ENCODE assay signal across 16 mouse cellular contexts in genomic region chr8:70513441-70513840, GRCm38 (mm10). TPM values are rescaled to one million over a fixed set of nuclear protein-coding genes. Genes with fewer than 3 reads are reported as not detected.
A peak's percentile ranks its signal among the peaks of the same experiment; 100 is the strongest.
DNase-seq lines count a peak whose midpoint lies in the region; ATAC-seq and TF ChIP-seq lines count a peak whose summit lies in the region.
"Had no signal": no experiment of that assay in that cellular context is flagged by ENCODE, and none has a peak within 500 bp of the region (broad histone marks: within the 10 kb centered on the region; RNA-seq: fewer than 3 reads in every experiment).

No protein-coding gene starts in this region.

- H3K9me3 ChIP-seq in liver, embryonic 12.5 days (replicated peaks) = no peaks in the 10 kb centered on the region
- H3K9me3 ChIP-seq in liver, postnatal 0 days (ENCODE audit: low read length) = no peaks in the 10 kb centered on the region
- no peaks in the 10 kb centered on the region for H3K9me3 ChIP-seq in MEL (replicated peaks; ENCODE audit: insufficient read depth, low read length)
- no peaks in the 10 kb centered on the region for H3K9me3 ChIP-seq in forebrain, embryonic 10.5 days
- H3K9me3 ChIP-seq: hindbrain, embryonic 15.5 days; liver, embryonic 15.5 days; neural tube, embryonic 13.5 days had no signal

- intact Hi-C loops in gastrocnemius, adult 2 months (cut with DNase I) = no loop called here

- peaks cover 41% of the 10 kb centered on the region for H3K4me1 ChIP-seq in liver, embryonic 12.5 days
- H3K4me1 ChIP-seq in liver, postnatal 0 days (ENCODE audit: insufficient read depth) = peaks cover 23% of the 10 kb centered on the region
- peaks cover 6 to 31% of the 10 kb centered on the region in 2 experiments for H3K4me1 ChIP-seq in MEL (ENCODE audit: control insufficient read depth in 1 of 2, insufficient read depth in 2 of 2, low read length in 2 of 2)
- H3K4me1 ChIP-seq in forebrain, embryonic 10.5 days = peaks cover 31% of the 10 kb centered on the region

- TF ChIP-seq RAD21 in MEL (IDR thresholded peaks at IDR 0.05; ENCODE audit: low read depth, low read length) = no peak

- peaks cover 24% of the 10 kb centered on the region for H3K79me2 ChIP-seq in MEL (ENCODE audit: control insufficient read depth, insufficient read depth, low read length, poor library complexity)

- no peak overlapping the region for H3K27ac ChIP-seq in gastrocnemius, adult 2 months
- peak overlapping the region; percentile 98; the same call in 1 of the 2 replicates for H3K27ac ChIP-seq in liver, embryonic 12.5 days
- no peak overlapping the region for H3K27ac ChIP-seq in liver, postnatal 0 days (ENCODE audit: low read depth)
- peak overlapping the region; percentile 14; the same call in 1 of the 2 replicates for H3K27ac ChIP-seq in MEL (ENCODE audit: control insufficient read depth, low read depth, low read length)
- no peak overlapping the region for H3K27ac ChIP-seq in forebrain, embryonic 10.5 days
- H3K27ac ChIP-seq: hindbrain, embryonic 15.5 days; liver, embryonic 15.5 days; neural tube, embryonic 13.5 days had no signal

- H3K9ac ChIP-seq in liver, embryonic 12.5 days = no peak overlapping the region
- no peak overlapping the region for H3K9ac ChIP-seq in liver, postnatal 0 days (replicated peaks)
- no peak overlapping the region for H3K9ac ChIP-seq in MEL (ENCODE audit: control insufficient read depth, low read depth, low read length, poor library complexity, severe bottlenecking)
- H3K9ac ChIP-seq: hindbrain, embryonic 15.5 days; liver, embryonic 15.5 days; neural tube, embryonic 13.5 days had no signal

- no peak for TF ChIP-seq POLR2A in MEL (IDR thresholded peaks at IDR 0.05; ENCODE audit: control insufficient read depth in 1 of 2, insufficient read depth in 1 of 2, low read depth in 1 of 2, low read length in 2 of 2, poor library complexity in 1 of 2)

- peak; percentile 39 for DNase-seq in gastrocnemius, adult 2 months
- no peak for DNase-seq in gastrocnemius, postnatal 10 days
- DNase-seq in liver, postnatal 0 days = no peak
- DNase-seq in MEL (ENCODE audit: low read depth, low spot score) = peak; percentile 59
- peak; percentile 83 for DNase-seq in adrenal gland, postnatal 25 days
- no peak for DNase-seq in cerebellum, adult 8-10 months
- DNase-seq in forebrain, embryonic 10.5 days (ENCODE audit: extremely low spot score, low spot score) = no peak
- DNase-seq: cerebellum, adult 11-12 months; kidney, adult 8-10 months; thymus, adult 18-20 months had no signal

- H3K36me3 ChIP-seq in liver, embryonic 12.5 days = peaks cover 66% of the 10 kb centered on the region
- peaks cover 36% of the 10 kb centered on the region for H3K36me3 ChIP-seq in liver, postnatal 0 days (replicated peaks; ENCODE audit: insufficient read depth, low read length)
- H3K36me3 ChIP-seq in MEL (ENCODE audit: control insufficient read depth in 1 of 2, insufficient read depth in 2 of 2, low read length in 2 of 2) = peaks cover 5 to 25% of the 10 kb centered on the region in 2 experiments
- peaks cover 72% of the 10 kb centered on the region for H3K36me3 ChIP-seq in forebrain, embryonic 10.5 days (replicated peaks)

- TF ChIP-seq CTCF in gastrocnemius, adult 2 months (IDR thresholded peaks at IDR 0.05) = no peak
- no peak for TF ChIP-seq CTCF in liver, postnatal 0 days (IDR thresholded peaks at IDR 0.05; ENCODE audit: low read depth)
- no peak for TF ChIP-seq CTCF in MEL (IDR thresholded peaks at IDR 0.05 in 2 of 3, conservative IDR thresholded peaks at IDR 0.05 in 1 of 3; ENCODE audit: control insufficient read depth in 1 of 3, insufficient read depth in 1 of 3, low read depth in 2 of 3, low read length in 3 of 3, poor library complexity in 1 of 3, severe bottlenecking in 1 of 3)

- no peak for ATAC-seq in liver, embryonic 12.5 days
- ATAC-seq in liver, postnatal 0 days = no peak
- ATAC-seq: forebrain, embryonic 16.5 days had no signal

- H3K4me2 ChIP-seq in liver, embryonic 12.5 days = no peak overlapping the region
- no peak overlapping the region for H3K4me2 ChIP-seq in liver, postnatal 0 days (ENCODE audit: low read depth, low read length)
- H3K4me2 ChIP-seq: hindbrain, embryonic 15.5 days; liver, embryonic 15.5 days; neural tube, embryonic 13.5 days had no signal

- 74% methylated on average over 2 of the region's 2 CpGs for WGBS in liver, embryonic 12.5 days (ENCODE audit: insufficient replicate concordance)
- 64% methylated on average over 2 of the region's 2 CpGs for WGBS in liver, postnatal 0 days (ENCODE audit: insufficient replicate concordance)
- WGBS in forebrain, embryonic 10.5 days = 94% methylated on average over 2 of the region's 2 CpGs

- TF ChIP-seq EP300 in liver, postnatal 0 days (IDR thresholded peaks at IDR 0.05; ENCODE audit: low read depth) = no peak
- no peak for TF ChIP-seq EP300 in MEL (IDR thresholded peaks at IDR 0.05; ENCODE audit: low read depth in 1 of 2, low read length in 2 of 2)

- no peaks in the 10 kb centered on the region for H3K27me3 ChIP-seq in liver, embryonic 12.5 days (replicated peaks)
- no peaks in the 10 kb centered on the region for H3K27me3 ChIP-seq in liver, postnatal 0 days (ENCODE audit: insufficient read depth, low read length)
- H3K27me3 ChIP-seq in MEL (ENCODE audit: control insufficient read depth in 1 of 2, insufficient read depth in 2 of 2, low read length in 2 of 2) = no peaks in the 10 kb centered on the region
- H3K27me3 ChIP-seq in forebrain, embryonic 10.5 days (ENCODE audit: poor library complexity, severe bottlenecking) = no peaks in the 10 kb centered on the region
- H3K27me3 ChIP-seq: hindbrain, embryonic 15.5 days; liver, embryonic 15.5 days; neural tube, embryonic 13.5 days had no signal

- no peak overlapping the region for H3K4me3 ChIP-seq in gastrocnemius, adult 2 months
- H3K4me3 ChIP-seq in liver, embryonic 12.5 days = no peak overlapping the region
- H3K4me3 ChIP-seq in liver, postnatal 0 days (ENCODE audit: low read depth, low read length) = no peak overlapping the region
- H3K4me3 ChIP-seq in MEL (ENCODE audit: control insufficient read depth in 1 of 2, insufficient read depth in 1 of 2, low read depth in 2 of 2, low read length in 2 of 2) = no peak overlapping the region
- H3K4me3 ChIP-seq in forebrain, embryonic 10.5 days = no peak overlapping the region
- H3K4me3 ChIP-seq: hindbrain, embryonic 15.5 days; liver, embryonic 15.5 days; neural tube, embryonic 13.5 days had no signal

RNA-seq across cellular contexts. Expression of gene Uba52, which starts 2.8 kb away (rescaled TPM):
- total RNA-seq in gastrocnemius, adult 2 months (2021) = 100 to 1,000 TPM; 777 to 924 TPM
- total RNA-seq in gastrocnemius, postnatal 10 days (2021) = 1,000 to 10,000 TPM; 1,232 to 1,261 TPM
- polyA plus RNA-seq in liver, embryonic 12.5 days (2016; fragmentation: Nextera tagmentation; extraction: Ambion mirVana) = 841 and 876 TPM in 2 replicates
- 627 and 684 TPM in 2 replicates for polyA plus RNA-seq in liver, postnatal 0 days (2015; fragmentation: Nextera tagmentation; extraction: Ambion mirVana)
- total RNA-seq in MEL (2012; rRNA removed) = 3,582 and 3,633 TPM in 2 replicates
- 1,000 to 10,000 TPM in 1 of 2 experiments, not detected in 1; 2,814 TPM for polyA plus RNA-seq in MEL (2012; ENCODE audit: insufficient read depth in 1 of 2, insufficient read length in 2 of 2, low read depth in 1 of 2, low replicate concordance in 2 of 2, missing spikeins in 1 of 2)
- 1,380 and 1,587 TPM in 2 replicates for total RNA-seq in adrenal gland, postnatal 25 days (2021)
- polyA plus RNA-seq in forebrain, embryonic 10.5 days (2016; fragmentation: Nextera tagmentation; extraction: Ambion mirVana) = 879 and 899 TPM in 2 replicates

RNA-seq across cellular contexts. Expression of gene Rex1bd, which starts 6.9 kb away (rescaled TPM):
- 100 to 1,000 TPM; 146 to 148 TPM for total RNA-seq in gastrocnemius, adult 2 months (2021)
- total RNA-seq in gastrocnemius, postnatal 10 days (2021) = 100 to 1,000 TPM; 120 to 129 TPM
- polyA plus RNA-seq in liver, embryonic 12.5 days (2016; fragmentation: Nextera tagmentation; extraction: Ambion mirVana) = 85.6 and 86.6 TPM in 2 replicates
- polyA plus RNA-seq in liver, postnatal 0 days (2015; fragmentation: Nextera tagmentation; extraction: Ambion mirVana) = 49.3 and 52.3 TPM in 2 replicates
- 200 and 204 TPM in 2 replicates for total RNA-seq in MEL (2012; rRNA removed)
- polyA plus RNA-seq in MEL (2012; ENCODE audit: insufficient read depth in 1 of 2, insufficient read length in 2 of 2, low read depth in 1 of 2, low replicate concordance in 2 of 2, missing spikeins in 1 of 2) = 100 to 1,000 TPM in 1 of 2 experiments, not detected in 1; 145 TPM
- 141 and 158 TPM in 2 replicates for total RNA-seq in adrenal gland, postnatal 25 days (2021)
- polyA plus RNA-seq in forebrain, embryonic 10.5 days (2016; fragmentation: Nextera tagmentation; extraction: Ambion mirVana) = 126 and 136 TPM in 2 replicates

RNA-seq across cellular contexts. Expression of gene Fkbp8, which starts 14.1 kb away (rescaled TPM):
- total RNA-seq in gastrocnemius, adult 2 months (2021) = 100 to 1,000 TPM; 108 to 112 TPM
- 100 to 1,000 TPM; 135 to 145 TPM for total RNA-seq in gastrocnemius, postnatal 10 days (2021)
- 223 and 224 TPM in 2 replicates for polyA plus RNA-seq in liver, embryonic 12.5 days (2016; fragmentation: Nextera tagmentation; extraction: Ambion mirVana)
- 141 TPM in 2 replicates for polyA plus RNA-seq in liver, postnatal 0 days (2015; fragmentation: Nextera tagmentation; extraction: Ambion mirVana)
- 212 and 215 TPM in 2 replicates for total RNA-seq in MEL (2012; rRNA removed)
- polyA plus RNA-seq in MEL (2012; ENCODE audit: insufficient read depth in 1 of 2, insufficient read length in 2 of 2, low read depth in 1 of 2, low replicate concordance in 2 of 2, missing spikeins in 1 of 2) = 100 to 1,000 TPM in 1 of 2 experiments, not detected in 1; 349 TPM
- 361 and 404 TPM in 2 replicates for total RNA-seq in adrenal gland, postnatal 25 days (2021)
- polyA plus RNA-seq in forebrain, embryonic 10.5 days (2016; fragmentation: Nextera tagmentation; extraction: Ambion mirVana) = 295 and 303 TPM in 2 replicates

RNA-seq across cellular contexts. Expression of gene Kxd1, which starts 14.3 kb away (rescaled TPM):
- total RNA-seq in gastrocnemius, adult 2 months (2021) = 10 to 100 TPM; 70.4 to 83.9 TPM
- 10 to 100 TPM; 57.8 to 61.0 TPM for total RNA-seq in gastrocnemius, postnatal 10 days (2021)
- polyA plus RNA-seq in liver, embryonic 12.5 days (2016; fragmentation: Nextera tagmentation; extraction: Ambion mirVana) = 44.7 and 45.0 TPM in 2 replicates
- polyA plus RNA-seq in liver, postnatal 0 days (2015; fragmentation: Nextera tagmentation; extraction: Ambion mirVana) = 43.1 and 43.3 TPM in 2 replicates
- 49.1 and 54.4 TPM in 2 replicates for total RNA-seq in MEL (2012; rRNA removed)
- 10 to 100 TPM in 1 of 2 experiments, not detected in 1; 77.4 TPM for polyA plus RNA-seq in MEL (2012; ENCODE audit: insufficient read depth in 1 of 2, insufficient read length in 2 of 2, low read depth in 1 of 2, low replicate concordance in 2 of 2, missing spikeins in 1 of 2)
- 68.9 and 85.4 TPM in 2 replicates for total RNA-seq in adrenal gland, postnatal 25 days (2021)
- 52.6 and 57.2 TPM in 2 replicates for polyA plus RNA-seq in forebrain, embryonic 10.5 days (2016; fragmentation: Nextera tagmentation; extraction: Ambion mirVana)

RNA-seq across cellular contexts. Expression of gene Crlf1, which starts 20.5 kb away (rescaled TPM):
- total RNA-seq in gastrocnemius, adult 2 months (2021) = 1 to 10 TPM; 2.5 to 3.2 TPM
- 1 to 10 TPM; 2.8 to 3.4 TPM for total RNA-seq in gastrocnemius, postnatal 10 days (2021)
- polyA plus RNA-seq in liver, embryonic 12.5 days (2016; fragmentation: Nextera tagmentation; extraction: Ambion mirVana) = 3.9 and 4.0 TPM in 2 replicates
- polyA plus RNA-seq in liver, postnatal 0 days (2015; fragmentation: Nextera tagmentation; extraction: Ambion mirVana) = 0.07 and 0.38 TPM in 2 replicates
- 3.8 and 6.6 TPM in 2 replicates for total RNA-seq in MEL (2012; rRNA removed)
- polyA plus RNA-seq in MEL (2012; ENCODE audit: insufficient read depth in 1 of 2, insufficient read length in 2 of 2, low read depth in 1 of 2, low replicate concordance in 2 of 2, missing spikeins in 1 of 2) = 10 to 100 TPM in 1 of 2 experiments, not detected in 1; 26.6 TPM
- total RNA-seq in adrenal gland, postnatal 25 days (2021) = 0.18 TPM in 1 of 2 replicates, not detected in the other
- 34.1 and 48.4 TPM in 2 replicates for polyA plus RNA-seq in forebrain, embryonic 10.5 days (2016; fragmentation: Nextera tagmentation; extraction: Ambion mirVana)
- total RNA-seq: megakaryocyte, adult 5-6 weeks had no signal

Comparison
In these comparisons a context has a peak if more than half of its experiments do, and no peak if none do; other contexts are left out.
1. DNase-seq: peak in gastrocnemius, adult 2 months (single experiment), MEL (single experiment) and adrenal gland, postnatal 25 days (single experiment); none in gastrocnemius, postnatal 10 days (single experiment), liver, postnatal 0 days (single experiment), cerebellum, adult 8-10 months (single experiment) and forebrain, embryonic 10.5 days (single experiment).
2. H3K27ac ChIP-seq: peak in liver, embryonic 12.5 days (single experiment) and MEL (single experiment); none in gastrocnemius, adult 2 months (single experiment), liver, postnatal 0 days (single experiment) and forebrain, embryonic 10.5 days (single experiment).